Mouse (Mus musculus): ENCODE measurements at regions not wholly inside any gene's neighbourhood (a gene's known extent, or its start where the extent isn't known, plus 50 kb on each side); places are given as distances from the start of the nearest gene placed in this dataset.

DNA sequence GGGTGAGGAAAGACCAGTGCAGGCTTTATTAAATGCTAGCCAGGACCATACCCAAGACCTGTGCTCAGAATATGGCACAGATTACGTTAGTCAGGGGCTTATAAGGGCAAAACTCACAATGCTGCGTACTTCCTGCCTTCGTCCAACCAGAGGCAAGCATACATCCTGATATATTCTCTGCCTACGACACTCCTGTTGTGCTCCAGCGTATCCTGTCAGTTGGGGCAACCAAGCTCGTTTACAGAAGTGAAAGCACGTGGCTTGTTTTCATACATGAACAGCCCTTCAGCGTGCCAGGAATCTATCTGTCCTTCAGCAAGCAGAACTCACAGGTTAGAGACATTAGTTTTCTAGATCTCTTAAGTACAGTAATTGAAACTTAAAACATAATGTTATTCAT lies 119.9 kb upstream of the Sulf2 start:
- TF ChIP-seq CTCF (IDR thresholded peaks at IDR 0.05) (no peak), EP300 (IDR thresholded peaks at IDR 0.05; ENCODE audit: insufficient read depth, low read depth, low read length) (no peak), POLR2A (IDR thresholded peaks at IDR 0.05; ENCODE audit: insufficient read depth, low read depth, low read length) (no peak)

Data from heart, adult 2 months (tissue).